Mouse (Mus musculus) embryonic facial prominence, embryonic 13.5 days (tissue): ENCODE results near the gene Sh3gl2. TPM values are rescaled to one million over a fixed set of nuclear protein-coding genes. Genes with fewer than 3 reads are reported as not detected.

Source experiments
- ATAC-seq: fragments of 200-750 bp; cut with Nextera tagmentation; 2 replicates; pipeline ENCODE4 v1.8.0; 2017; ENCODE audit warnings: low read depth; ENCODE audit not compliant: insufficient number of reproducible peaks, insufficient read depth, low FRiP score, low TSS enrichment
- H3K27ac ChIP-seq: fragments of 300-500 bp; sonication (generic); 2 replicates; pipeline ENCODE4 v1.5.1; 2015; ENCODE audit warnings: moderate library complexity, mild to moderate bottlenecking, inconsistent platforms
- H3K27me3 ChIP-seq: fragments of 300-500 bp; sonication (generic); 2 replicates; pipeline ENCODE4 v1.6.1; 2015; ENCODE audit warnings: mild to moderate bottlenecking, inconsistent platforms
- H3K36me3 ChIP-seq: fragments of 300-500 bp; sonication (generic); 2 replicates; pipeline ENCODE4 v1.6.1; 2015; ENCODE audit warnings: mild to moderate bottlenecking, inconsistent platforms
- H3K4me1 ChIP-seq: fragments of 300-500 bp; sonication (generic); 2 replicates; pipeline ENCODE4 v1.6.1; 2015; ENCODE audit warnings: inconsistent platforms
- H3K4me2 ChIP-seq: fragments of 300-500 bp; sonication (generic); 2 replicates; pipeline ENCODE4 v1.6.1; 2015; ENCODE audit warnings: moderate library complexity, mild to moderate bottlenecking, inconsistent platforms
- H3K4me3 ChIP-seq: fragments of 300-500 bp; sonication (generic); 2 replicates; pipeline ENCODE4 v1.5.1; 2015; ENCODE audit warnings: mild to moderate bottlenecking, inconsistent platforms
- H3K9ac ChIP-seq: fragments of 300-500 bp; sonication (generic); 2 replicates; pipeline ENCODE4 v1.6.1; 2015; ENCODE audit warnings: mild to moderate bottlenecking, inconsistent platforms
- H3K9me3 ChIP-seq: fragments of 300-500 bp; sonication (generic); 2 replicates; pipeline ENCODE4 v1.6.1; 2016; ENCODE audit warnings: inconsistent platforms
- WGBS: fragments of 180-500 bp; shearing (Covaris S2); methylation state at CpG from one replicate; pipeline ENCODE4 v1.1.7; 2015; ENCODE audit warnings: mixed read lengths; 5-methylcytosine and 5-hydroxymethylcytosine counted together
- polyA plus RNA-seq: library from polyadenylated mRNA; unstranded; fragments of >200 nt; fragmentation: Nextera tagmentation; extraction: Ambion mirVana; gene quantifications from 2 replicates; pipeline ENCODE4 v1.2.1, GENCODE M21; 2015

Sh3gl2 gene
- polyA plus RNA-seq, 1 experiment from 2014 or later, result 6.1 TPM

GRCm38 (mm10) chr4:85529852-85530251, 324.9 kb downstream of the Sh3gl2 start:
- Histone ChIP-seq H3K27ac (no peak overlapping the region), H3K4me2 (no peak overlapping the region), H3K9me3 (no peaks in the 10 kb centered on the region), H3K4me1 (peaks cover 19% of the 10 kb centered on the region), H3K27me3 (no peaks in the 10 kb centered on the region), H3K9ac (no peak overlapping the region), H3K4me3 (no peak overlapping the region), H3K36me3 (no peaks in the 10 kb centered on the region)
- no peak for ATAC-seq
- WGBS, result 74% methylated on average over 1 of the region's 1 CpGs

GRCm38 (mm10) chr4:85539677-85540076, 334.8 kb downstream of the Sh3gl2 start:
- Histone ChIP-seq H3K4me1 (peaks cover 5% of the 10 kb centered on the region), H3K27ac (no peak overlapping the region), H3K36me3 (no peaks in the 10 kb centered on the region), H3K9me3 (no peaks in the 10 kb centered on the region), H3K9ac (no peak overlapping the region), H3K27me3 (no peaks in the 10 kb centered on the region), H3K4me3 (no peak overlapping the region), H3K4me2 (no peak overlapping the region)
- WGBS, result 22% methylated on average over 5 of the region's 5 CpGs
- no peak for ATAC-seq

GRCm38 (mm10) chr4:85543221-85543620, 338.3 kb downstream of the Sh3gl2 start:
- H3K4me2 ChIP-seq, result no peak overlapping the region
- no peak overlapping the region for H3K9ac ChIP-seq
- 83% methylated on average over 4 of the region's 4 CpGs for WGBS

GRCm38 (mm10) chr4:85554696-85555095, 349.8 kb downstream of the Sh3gl2 start:
- Histone ChIP-seq H3K27ac (no peak overlapping the region), H3K4me1 (no peaks in the 10 kb centered on the region), H3K9me3 (no peaks in the 10 kb centered on the region), H3K36me3 (no peaks in the 10 kb centered on the region), H3K4me2 (no peak overlapping the region), H3K9ac (no peak overlapping the region), H3K4me3 (no peak overlapping the region), H3K27me3 (no peaks in the 10 kb centered on the region)
- no peak for ATAC-seq
- WGBS, result 72% methylated on average over 3 of the region's 3 CpGs

More at GRCm38 (mm10) chr4:85543221-85543620, 338.3 kb downstream of the Sh3gl2 start:
- no peaks in the 10 kb centered on the region for H3K9me3 ChIP-seq
- H3K27ac ChIP-seq, result no peak overlapping the region
- no peaks in the 10 kb centered on the region for H3K36me3 ChIP-seq
- no peaks in the 10 kb centered on the region for H3K27me3 ChIP-seq
- peaks cover 5% of the 10 kb centered on the region for H3K4me1 ChIP-seq
- ATAC-seq, result no peak
- H3K4me3 ChIP-seq, result no peak overlapping the region

DNA sequence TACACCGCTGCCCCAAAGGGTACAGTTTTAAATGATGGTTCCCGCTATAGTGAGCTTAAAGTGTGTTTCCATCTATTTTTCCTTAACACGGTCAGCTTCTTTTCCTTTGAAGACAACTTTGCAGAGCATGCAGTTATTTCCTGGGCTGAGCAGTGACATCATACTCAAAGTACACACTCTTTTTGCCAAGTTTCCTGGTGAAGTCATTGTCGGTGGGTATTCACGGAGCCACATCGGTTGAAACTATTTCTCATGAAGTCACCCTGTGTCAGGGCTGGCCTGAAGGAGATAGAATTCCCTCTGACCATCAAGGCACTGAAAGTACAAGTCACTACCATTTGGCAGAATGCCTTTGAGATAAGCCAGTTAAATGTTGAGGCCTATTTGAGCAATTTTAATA, 354.8 kb downstream of the Sh3gl2 start:
- no peaks in the 10 kb centered on the region for H3K36me3 ChIP-seq
- H3K27me3 ChIP-seq, result no peaks in the 10 kb centered on the region
- no peaks in the 10 kb centered on the region for H3K4me1 ChIP-seq
- ATAC-seq, result no peak
- no peaks in the 10 kb centered on the region for H3K9me3 ChIP-seq
- H3K27ac ChIP-seq, result no peak overlapping the region
- 85% methylated on average over 6 of the region's 6 CpGs for WGBS
- H3K4me3 ChIP-seq, result no peak overlapping the region
- H3K9ac ChIP-seq, result no peak overlapping the region
- no peak overlapping the region for H3K4me2 ChIP-seq

- H3K4me3 ChIP-seq, result no peak overlapping the region
- 88% methylated on average over 2 of the region's 2 CpGs for WGBS
These were observed 380.5 kb downstream of the Sh3gl2 start for GRCm38 (mm10) chr4:85585426-85585825.

GRCm38 (mm10) chr4:85588928-85589327, 384.0 kb downstream of the Sh3gl2 start:
- no peak for ATAC-seq
- H3K4me3 ChIP-seq, result no peak overlapping the region
- H3K27me3 ChIP-seq, result no peaks in the 10 kb centered on the region
- no peaks in the 10 kb centered on the region for H3K9me3 ChIP-seq
- 77% methylated on average over 4 of the region's 4 CpGs for WGBS
- no peak overlapping the region for H3K4me2 ChIP-seq
- H3K27ac ChIP-seq, result no peak overlapping the region
- H3K4me1 ChIP-seq, result 0 out of 2 replicates have a peak, but pooled peaks cover 2% of the 10 kb centered on the region
- H3K9ac ChIP-seq, result no peak overlapping the region
- H3K36me3 ChIP-seq, result no peaks in the 10 kb centered on the region

More at GRCm38 (mm10) chr4:85585426-85585825, 380.5 kb downstream of the Sh3gl2 start:
- ATAC-seq, result no peak
- Histone ChIP-seq H3K4me1 (0 out of 2 replicates have a peak, but pooled peaks cover 2% of the 10 kb centered on the region), H3K9me3 (no peaks in the 10 kb centered on the region), H3K27me3 (no peaks in the 10 kb centered on the region), H3K27ac (no peak overlapping the region), H3K9ac (no peak overlapping the region), H3K36me3 (no peaks in the 10 kb centered on the region), H3K4me2 (no peak overlapping the region)

DNA sequence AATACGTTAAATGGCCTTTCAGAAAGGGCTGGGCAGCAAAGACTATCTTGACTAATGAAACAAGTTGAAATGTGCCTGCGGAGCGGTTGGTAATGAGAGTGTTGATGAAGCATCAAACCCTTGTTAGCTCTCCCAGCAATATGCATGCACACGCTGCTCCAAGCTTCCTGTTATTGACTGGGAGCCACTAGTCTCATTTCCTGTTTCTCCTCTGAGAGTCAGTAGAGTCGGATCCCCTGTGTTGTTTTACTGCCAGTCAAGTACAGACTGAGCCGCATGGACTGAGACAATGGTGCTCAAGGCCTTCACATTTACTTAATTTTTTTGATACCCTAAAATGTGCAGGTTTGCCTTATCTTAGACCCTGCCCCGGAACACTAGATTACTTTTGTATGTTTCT, 386.1 kb downstream of the Sh3gl2 start:
- no peaks in the 10 kb centered on the region for H3K9me3 ChIP-seq
- WGBS, result 69% methylated on average over 7 of the region's 7 CpGs
- H3K4me1 ChIP-seq, result 0 out of 2 replicates have a peak, but pooled peaks cover 2% of the 10 kb centered on the region
- H3K4me2 ChIP-seq, result no peak overlapping the region
- no peaks in the 10 kb centered on the region for H3K36me3 ChIP-seq
- no peak overlapping the region for H3K9ac ChIP-seq
- H3K4me3 ChIP-seq, result no peak overlapping the region
- ATAC-seq, result no peak
- no peak overlapping the region for H3K27ac ChIP-seq
- no peaks in the 10 kb centered on the region for H3K27me3 ChIP-seq

- H3K4me3 ChIP-seq, result no peak overlapping the region
- no peak overlapping the region for H3K9ac ChIP-seq
- no peak overlapping the region for H3K4me2 ChIP-seq
- H3K36me3 ChIP-seq, result no peaks in the 10 kb centered on the region
- H3K27me3 ChIP-seq, result no peaks in the 10 kb centered on the region
- H3K4me1 ChIP-seq, result no peaks in the 10 kb centered on the region
- ATAC-seq, result no peak
- H3K27ac ChIP-seq, result no peak overlapping the region
- no peaks in the 10 kb centered on the region for H3K9me3 ChIP-seq
These were observed 389.2 kb downstream of the Sh3gl2 start for GRCm38 (mm10) chr4:85594159-85594558.

GRCm38 (mm10) chr4:85613331-85613730, 408.4 kb downstream of the Sh3gl2 start:
- H3K4me2 ChIP-seq, result no peak overlapping the region
- H3K9me3 ChIP-seq, result no peaks in the 10 kb centered on the region
- no peak overlapping the region for H3K9ac ChIP-seq
- no peak overlapping the region for H3K27ac ChIP-seq
- no peaks in the 10 kb centered on the region for H3K36me3 ChIP-seq
- ATAC-seq, result no peak
- H3K4me1 ChIP-seq, result no peaks in the 10 kb centered on the region
- no peak overlapping the region for H3K4me3 ChIP-seq
- no peaks in the 10 kb centered on the region for H3K27me3 ChIP-seq
- 59% methylated on average over 3 of the region's 3 CpGs for WGBS

DNA sequence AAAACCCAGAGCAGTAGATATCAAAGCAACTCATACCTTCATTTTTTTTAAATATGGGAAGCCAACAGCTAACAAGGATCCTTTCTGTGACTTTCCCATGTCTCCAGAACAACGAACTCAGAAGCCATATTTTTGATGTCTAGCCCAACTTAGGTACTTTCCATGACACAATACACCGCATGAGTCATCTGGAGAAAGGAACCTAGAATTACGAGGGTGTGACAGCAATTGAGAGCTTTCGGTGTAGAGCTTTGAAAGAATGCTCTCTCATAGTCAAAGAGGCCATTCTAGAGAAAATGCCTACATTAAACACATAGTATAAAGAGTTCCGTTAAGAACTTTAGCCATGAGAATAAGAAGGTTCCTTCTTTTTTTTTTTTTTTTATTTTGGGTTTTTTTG, 413.8 kb downstream of the Sh3gl2 start:
- no peaks in the 10 kb centered on the region for H3K27me3 ChIP-seq
- ATAC-seq, result no peak

DNA sequence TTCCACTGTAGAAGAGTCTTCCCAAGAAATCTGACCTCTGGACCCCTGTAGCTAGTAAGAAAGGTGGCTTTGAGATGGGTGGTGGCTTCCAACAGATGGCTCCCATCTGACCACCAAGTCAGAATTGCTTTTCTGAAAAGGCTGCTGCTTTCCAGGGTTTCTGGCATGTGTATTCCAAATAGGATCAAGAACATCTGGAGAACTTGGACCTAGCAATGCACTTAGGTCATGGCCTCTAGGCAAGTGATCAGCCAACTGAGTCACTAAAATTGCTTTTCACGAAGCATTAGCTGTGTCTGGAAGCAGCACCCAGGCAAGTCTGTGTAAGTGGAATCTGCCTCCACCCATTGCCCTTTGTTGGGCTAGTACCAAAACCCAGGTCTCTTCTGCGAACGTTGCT, 414.3 kb downstream of the Sh3gl2 start:
- 75% methylated on average over 3 of the region's 3 CpGs for WGBS
- Histone ChIP-seq H3K4me2 (no peak overlapping the region), H3K4me3 (no peak overlapping the region), H3K27me3 (no peaks in the 10 kb centered on the region), H3K27ac (no peak overlapping the region), H3K4me1 (no peaks in the 10 kb centered on the region), H3K36me3 (no peaks in the 10 kb centered on the region), H3K9ac (no peak overlapping the region), H3K9me3 (0 out of 2 replicates have a peak, but pooled peaks cover 2% of the 10 kb centered on the region)
- ATAC-seq, result no peak

More for the DNA sequence above, 413.8 kb downstream of the Sh3gl2 start:
- 0 out of 2 replicates have a peak, but pooled peaks cover 2% of the 10 kb centered on the region for H3K9me3 ChIP-seq
- H3K4me1 ChIP-seq, result no peaks in the 10 kb centered on the region
- H3K4me2 ChIP-seq, result no peak overlapping the region
- no peak overlapping the region for H3K9ac ChIP-seq
- 91% methylated on average over 5 of the region's 5 CpGs for WGBS
- no peaks in the 10 kb centered on the region for H3K36me3 ChIP-seq
- no peak overlapping the region for H3K4me3 ChIP-seq
- H3K27ac ChIP-seq, result no peak overlapping the region

- no peaks in the 10 kb centered on the region for H3K9me3 ChIP-seq
- no peak for ATAC-seq
- H3K4me2 ChIP-seq, result no peak overlapping the region
- no peak overlapping the region for H3K9ac ChIP-seq
- H3K4me1 ChIP-seq, result no peaks in the 10 kb centered on the region
- no peaks in the 10 kb centered on the region for H3K36me3 ChIP-seq
- no peak overlapping the region for H3K4me3 ChIP-seq
- 77% methylated on average over 7 of the region's 7 CpGs for WGBS
- no peak overlapping the region for H3K27ac ChIP-seq
- no peaks in the 10 kb centered on the region for H3K27me3 ChIP-seq
These were observed 424.5 kb downstream of the Sh3gl2 start for GRCm38 (mm10) chr4:85629381-85629780.
